ENCODE assay signal across 13 mouse cellular contexts in the genomic region with DNA sequence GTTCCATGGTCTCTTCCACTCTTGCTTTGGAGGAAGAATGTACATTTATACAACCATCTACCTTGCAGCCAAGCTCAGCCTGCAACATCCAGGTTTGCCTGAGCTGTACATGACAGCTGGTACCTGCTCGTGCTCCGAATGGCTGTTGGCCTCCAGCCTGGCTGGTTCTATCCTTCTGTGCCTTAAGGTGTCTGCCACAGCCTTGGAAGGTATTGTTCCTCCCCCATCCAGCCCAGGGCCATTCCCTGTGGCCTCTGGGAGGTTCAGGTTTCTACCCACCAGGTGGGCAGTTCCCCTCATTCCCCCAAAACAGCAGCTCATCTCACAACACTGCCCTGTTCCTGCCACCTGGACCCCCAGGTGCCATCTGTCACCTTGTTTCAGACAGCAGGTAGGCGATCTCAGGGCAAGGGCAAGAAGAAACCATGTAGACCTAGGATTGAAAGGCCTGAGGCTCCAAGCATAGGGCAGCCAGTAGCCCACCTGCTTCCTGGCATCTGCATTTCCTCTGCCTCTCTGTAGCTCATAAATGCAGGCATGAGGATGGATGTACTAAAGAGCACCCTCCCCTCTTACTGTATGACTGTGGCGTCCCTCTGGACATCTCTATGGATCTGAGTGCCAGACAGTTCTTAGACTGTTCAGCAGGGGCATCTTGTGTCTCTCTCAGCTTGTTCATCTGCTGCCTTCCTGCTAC.
DNase-seq lines count a peak whose midpoint lies in the region; ATAC-seq and TF ChIP-seq lines count a peak whose summit lies in the region.
"Had no signal": no experiment of that assay in that cellular context is flagged by ENCODE, and none has a peak within 500 bp of the region (broad histone marks: within the 10 kb centered on the region; RNA-seq: fewer than 3 reads in every experiment).

No protein-coding gene starts in this region.

- H3K4me1 ChIP-seq in forebrain, embryonic 14.5 days (ENCODE audit: control insufficient read depth, insufficient read depth, low read length) = peaks cover 20% of the 10 kb centered on the region; the same call in 1 of the 2 replicates
- H3K4me1 ChIP-seq in midbrain, embryonic 14.5 days (ENCODE audit: control insufficient read depth, insufficient read depth, low read length) = peaks cover 65% of the 10 kb centered on the region

- H3K9me3 ChIP-seq in forebrain, embryonic 14.5 days (replicated peaks; ENCODE audit: control insufficient read depth, low read length) = no peaks in the 10 kb centered on the region
- no peaks in the 10 kb centered on the region for H3K9me3 ChIP-seq in midbrain, embryonic 14.5 days (ENCODE audit: control insufficient read depth, low read length)

- H3K27me3 ChIP-seq in forebrain, embryonic 14.5 days (replicated peaks; ENCODE audit: control insufficient read depth, insufficient read depth, low read length) = no peaks in the 10 kb centered on the region
- H3K27me3 ChIP-seq in midbrain, embryonic 14.5 days (ENCODE audit: control insufficient read depth, insufficient read depth, low read length) = no peaks in the 10 kb centered on the region

- peak overlapping the region; percentile 9; the same call in 1 of the 2 replicates for H3K27ac ChIP-seq in layer of hippocampus, adult 2 months
- H3K27ac ChIP-seq in forebrain, embryonic 14.5 days (ENCODE audit: low read depth, low read length) = peak overlapping the region; percentile 45
- peak overlapping the region; percentile 67 for H3K27ac ChIP-seq in midbrain, embryonic 14.5 days (replicated peaks; ENCODE audit: low read depth, low read length)

- H3K4me3 ChIP-seq in layer of hippocampus, adult 2 months = no peak overlapping the region
- no peak overlapping the region for H3K4me3 ChIP-seq in forebrain, embryonic 14.5 days (ENCODE audit: low read depth, low read length)
- H3K4me3 ChIP-seq in midbrain, embryonic 14.5 days (replicated peaks; ENCODE audit: low read depth, low read length) = no peak overlapping the region

- peaks cover 37% of the 10 kb centered on the region for H3K36me3 ChIP-seq in forebrain, embryonic 14.5 days (ENCODE audit: control insufficient read depth, insufficient read depth, low read length)
- H3K36me3 ChIP-seq in midbrain, embryonic 14.5 days (ENCODE audit: control insufficient read depth, insufficient read depth, low read length) = peaks cover 25% of the 10 kb centered on the region

- TF ChIP-seq CTCF in layer of hippocampus, adult 2 months (conservative IDR thresholded peaks at IDR 0.05) = peak; percentile 7; the same call in 1 of the 2 replicates

- no peak for DNase-seq in layer of hippocampus, adult 2 months (ENCODE audit: low spot score in 2 of 2)
- DNase-seq in layer of hippocampus, postnatal 25 days (ENCODE audit: extremely low spot score in 1 of 2, low spot score in 1 of 2) = no peak
- DNase-seq in cerebellum, adult 9-11 months = peak; percentile 81
- DNase-seq in forebrain, embryonic 14.5 days (ENCODE audit: low spot score) = no peak
- no peak for DNase-seq in midbrain, embryonic 14.5 days
- DNase-seq in adrenal gland, postnatal 36 days = no peak
- DNase-seq in adrenal gland, postnatal 14 days = no peak
- DNase-seq in spleen, postnatal 36 days (ENCODE audit: low spot score in 2 of 2) = no peak
- DNase-seq: adrenal gland, adult 2 months; gastrocnemius, postnatal 36 days; kidney, adult 8-10 months; layer of hippocampus, adult 9-11 months had no signal

- no peak overlapping the region for H3K4me2 ChIP-seq in forebrain, embryonic 14.5 days (ENCODE audit: low read length)
- no peak overlapping the region for H3K4me2 ChIP-seq in midbrain, embryonic 14.5 days (ENCODE audit: low read length)

- 76% methylated on average over 4 of the region's 4 CpGs for WGBS in forebrain, embryonic 14.5 days
- WGBS in midbrain, embryonic 14.5 days = 82% methylated on average over 4 of the region's 4 CpGs

- H3K9ac ChIP-seq in forebrain, embryonic 14.5 days (ENCODE audit: low read length) = no peak overlapping the region
- no peak overlapping the region for H3K9ac ChIP-seq in midbrain, embryonic 14.5 days (replicated peaks; ENCODE audit: low read length)

- ATAC-seq in forebrain, embryonic 14.5 days = 0 out of 2 replicates have a peak, but pooled peaks have one; percentile 8
- ATAC-seq in midbrain, embryonic 14.5 days (ENCODE audit: low FRiP score, low TSS enrichment) = no peak
- ATAC-seq: CD4-positive, CD25-positive, alpha-beta regulatory T cell, adult 4 months had no signal

Comparison
In these comparisons a context has a peak if more than half of its experiments do, and no peak if none do; other contexts are left out.
1. H3K27ac ChIP-seq: peak in every context shown above with its lines; median percentile 67 in midbrain, embryonic 14.5 days; 45 in forebrain, embryonic 14.5 days; 9 in layer of hippocampus, adult 2 months.